Mouse (Mus musculus): ENCODE measurements around the gene Pms1.

DNA sequence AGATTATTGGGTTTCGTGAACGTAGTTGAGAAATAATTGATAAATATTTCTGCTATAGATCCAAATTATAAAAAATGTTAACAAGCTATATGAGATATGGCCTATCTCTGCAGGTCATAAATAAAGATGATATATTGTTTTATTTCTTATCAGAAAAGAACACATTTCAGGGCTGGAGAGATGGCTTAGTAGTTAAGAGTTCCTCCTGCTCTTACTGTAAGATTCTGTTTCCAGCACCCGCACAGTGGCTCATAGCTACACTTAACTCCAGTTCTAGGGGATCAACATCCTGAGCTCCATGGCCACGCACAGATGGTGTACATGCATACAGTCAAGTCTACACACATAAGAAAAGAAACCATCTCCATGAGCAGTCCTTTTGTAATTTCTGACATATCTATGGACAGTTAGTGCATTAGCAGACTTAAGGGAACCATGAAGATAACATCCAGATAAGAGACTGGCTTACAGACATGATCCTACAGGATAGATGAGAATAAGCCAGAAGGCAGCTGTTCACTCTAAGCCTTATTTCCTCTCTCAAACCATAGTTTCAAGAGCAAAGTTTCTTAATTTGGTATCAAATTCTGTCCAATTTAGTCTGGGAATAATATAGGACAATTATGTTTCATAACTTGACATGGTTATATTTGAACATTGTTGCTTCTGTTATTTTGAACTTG lies 25.0 kb upstream of the Pms1 start:
- TF ChIP-seq CTCF (IDR thresholded peaks at IDR 0.05; ENCODE audit: low read depth): no peak
- TF ChIP-seq EP300 (IDR thresholded peaks at IDR 0.05; ENCODE audit: low read depth): no peak

Data from liver, postnatal 0 days (tissue).